Mouse (Mus musculus): ENCODE data around the gene Tcap.
A peak's percentile ranks its signal among the peaks of the same experiment; 100 is the strongest.

The Tcap gene

GRCm38 (mm10) chr11:98355732-98356299 is 27.8 kb upstream of the Tcap start:
- DNase-seq (ENCODE audit: low spot score): peak; percentile 78

GRCm38 (mm10) chr11:98356625-98357394 is 26.8 kb upstream of the Tcap start:
- no peak for DNase-seq (ENCODE audit: low spot score)

DNA sequence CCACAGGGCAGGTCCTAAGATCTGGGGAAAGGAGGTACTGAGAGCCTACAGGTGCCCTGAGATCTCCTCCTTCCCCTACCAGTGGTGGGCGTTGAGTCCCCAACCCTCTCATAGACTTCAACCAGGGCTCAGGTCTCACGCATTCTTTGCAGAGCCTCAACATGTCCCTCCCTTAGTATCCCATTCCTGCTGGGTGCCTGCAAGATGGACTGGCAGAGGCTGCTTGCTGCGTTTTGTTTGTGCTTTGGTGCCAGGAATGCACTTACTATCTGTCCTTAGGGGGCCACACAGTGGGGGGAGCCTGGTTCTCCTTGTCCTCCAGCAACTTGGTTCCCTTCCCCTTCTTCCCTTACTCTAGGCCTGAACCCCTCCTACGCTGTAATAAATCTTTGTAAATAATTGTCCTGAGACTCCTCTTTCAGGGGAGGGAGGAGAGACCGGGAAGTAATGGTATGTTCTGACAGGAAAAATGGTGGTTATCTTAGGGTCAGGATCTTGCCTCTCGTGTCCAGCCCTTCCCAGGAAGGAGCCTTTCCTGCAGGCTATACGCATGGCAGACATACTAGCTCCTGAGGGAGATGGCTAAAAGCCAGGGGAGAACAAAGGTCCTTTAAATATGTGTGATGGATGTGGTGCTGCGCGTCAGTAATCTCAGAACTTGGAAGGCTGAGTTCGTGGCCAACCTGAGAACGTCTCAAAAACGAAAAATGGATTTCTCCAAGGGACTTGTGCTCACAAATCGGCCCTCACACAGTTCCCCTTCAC is 26.0 kb upstream of the Tcap start:
- DNase-seq (ENCODE audit: low spot score): no peak

DNA sequence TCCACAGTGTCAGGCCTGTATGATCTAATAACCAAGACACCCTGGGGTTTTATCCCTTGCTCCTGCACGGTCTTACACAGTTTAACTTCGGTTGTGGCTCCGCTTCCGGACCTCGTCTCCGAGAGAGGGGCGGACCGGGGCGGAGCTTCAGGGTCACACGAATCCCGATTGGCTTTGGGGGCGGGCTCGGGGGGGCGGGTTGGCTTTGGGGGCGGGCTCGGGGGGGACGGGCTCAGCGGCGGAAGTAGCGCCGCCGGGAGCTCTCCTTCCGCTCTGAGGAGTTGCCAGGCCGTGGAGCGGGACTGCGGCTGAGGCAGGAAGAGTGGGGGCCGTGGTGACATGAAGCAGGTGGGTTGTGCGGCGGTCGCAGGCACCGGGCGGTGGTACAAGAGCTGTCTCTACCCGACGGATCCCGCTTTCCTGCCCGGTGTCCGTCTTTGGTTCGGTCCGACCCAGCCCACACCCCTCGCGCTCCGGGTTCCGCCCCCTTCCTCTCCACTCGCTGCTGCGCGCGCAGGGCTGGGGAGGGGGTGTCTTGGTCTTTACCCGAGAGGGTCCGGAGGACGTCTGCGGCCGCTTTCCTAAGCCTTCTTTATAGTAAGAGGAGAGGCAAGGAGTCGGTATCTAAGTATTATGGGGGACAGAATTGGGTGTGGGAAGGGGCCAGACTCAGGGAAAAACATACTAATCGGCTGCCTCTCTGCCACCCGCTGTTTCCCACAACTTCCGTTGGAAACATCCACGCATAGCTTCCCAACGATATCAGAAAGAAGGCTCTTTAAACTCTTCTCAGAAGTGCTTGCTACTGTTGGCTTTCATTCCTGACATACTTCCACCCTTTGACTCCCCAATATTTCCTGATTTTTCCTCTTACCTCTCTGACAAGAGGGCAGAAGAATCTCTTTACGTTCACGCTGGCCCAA is 25.2 kb upstream of the Tcap start, which contains the start of gene Stard3:
Gene Stard3, plus strand, starts transcription at position 208 of the 923 bp plus-strand sequence.
- DNase-seq (ENCODE audit: low spot score): peak; percentile 91

DNA sequence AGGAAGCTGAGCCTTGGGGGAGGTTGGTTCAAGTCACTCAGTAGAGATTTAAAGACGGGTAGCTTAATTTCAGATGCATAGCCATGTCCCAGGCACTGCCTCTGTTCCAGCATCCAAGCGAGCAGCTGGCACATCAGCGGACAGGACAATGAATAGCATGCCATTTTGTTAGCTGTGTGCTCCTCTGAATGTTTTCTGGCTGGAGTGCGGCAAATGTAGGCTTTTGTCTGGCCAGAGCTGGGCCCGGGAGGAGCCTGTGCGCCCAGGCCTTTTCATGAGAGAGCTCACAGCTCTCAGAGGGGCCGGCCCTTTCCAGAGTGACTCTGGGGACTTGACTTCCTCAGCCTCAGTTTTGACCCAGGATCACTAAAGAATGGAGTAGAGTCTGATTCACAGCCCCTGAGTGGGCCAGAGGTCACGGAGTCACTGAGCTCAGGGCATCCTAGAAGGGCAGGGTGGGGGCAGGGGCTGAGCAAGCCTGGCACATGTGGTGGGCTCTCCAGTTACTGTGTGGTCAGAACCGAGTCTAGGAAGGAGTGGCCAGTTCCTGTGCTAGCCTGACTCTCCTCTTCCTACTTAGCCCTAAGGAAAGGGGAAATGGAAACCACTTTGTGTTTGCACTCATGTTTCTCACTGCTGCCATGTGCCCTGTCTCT is 22.6 kb upstream of the Tcap start:
- DNase-seq (ENCODE audit: low spot score): no peak

DNA sequence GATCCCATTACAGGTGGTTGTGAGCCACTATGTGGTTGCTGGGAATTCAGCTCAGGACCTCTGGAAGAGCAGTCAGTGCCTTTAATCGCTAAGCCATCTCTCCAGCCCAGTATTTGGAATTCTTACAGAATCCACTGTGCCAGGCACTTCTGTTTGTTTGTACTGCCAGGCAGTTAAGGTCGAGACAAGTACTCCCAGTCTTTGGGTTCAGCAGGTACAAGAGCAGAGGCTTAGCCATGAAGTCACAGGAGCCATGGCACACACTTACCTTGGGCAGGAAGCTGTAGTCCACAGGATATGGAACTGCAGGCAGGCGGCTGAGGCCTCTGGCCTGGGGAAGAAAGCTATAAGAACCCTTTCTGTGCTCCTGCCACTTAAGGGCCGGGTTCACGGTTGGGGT is 19.8 kb upstream of the Tcap start:
- DNase-seq (ENCODE audit: low spot score): no peak

- DNase-seq (ENCODE audit: low spot score): no peak
Measured at GRCm38 (mm10) chr11:98364410-98364809, 19.2 kb upstream of the Tcap start.

GRCm38 (mm10) chr11:98366290-98366689 is 17.3 kb upstream of the Tcap start:
- no peak for DNase-seq (ENCODE audit: low spot score)

DNA sequence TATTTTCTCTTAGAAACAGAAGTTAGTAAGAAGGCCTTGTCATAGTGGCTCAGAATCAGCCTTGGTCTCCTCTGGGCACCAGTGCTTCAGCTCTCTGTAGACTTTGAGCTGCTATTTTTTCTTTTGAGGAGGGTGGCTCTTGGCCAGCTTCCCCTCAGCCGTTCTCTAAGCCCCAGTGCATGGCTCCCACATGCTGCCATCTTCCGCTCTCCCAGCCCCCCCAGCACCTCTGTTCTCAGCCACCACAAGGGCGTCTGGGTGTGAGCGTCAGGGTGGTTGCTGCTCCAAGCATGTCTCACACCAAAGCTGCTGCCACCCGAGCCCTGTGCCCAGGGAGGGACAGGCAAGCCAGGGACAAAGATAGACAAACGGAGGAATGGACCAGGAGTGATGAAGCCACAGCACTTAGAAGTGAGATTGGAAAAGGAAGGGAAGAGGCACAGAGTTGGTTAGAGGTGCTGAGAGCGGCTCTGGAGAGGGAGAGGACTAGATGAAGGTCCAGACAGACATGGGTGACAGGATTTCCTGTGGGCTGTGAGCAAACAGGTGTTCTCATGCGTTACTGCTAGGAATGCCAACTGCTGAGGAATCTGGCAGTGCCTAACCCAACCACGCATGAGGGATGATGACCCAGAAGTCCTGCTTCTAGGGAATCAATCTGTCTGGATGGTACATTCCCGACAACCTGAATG is 16.3 kb upstream of the Tcap start:
- no peak for DNase-seq (ENCODE audit: low spot score)

- DNase-seq (ENCODE audit: low spot score): no peak
Measured at GRCm38 (mm10) chr11:98367863-98368186, 15.8 kb upstream of the Tcap start.

- DNase-seq (ENCODE audit: low spot score): no peak
Measured at GRCm38 (mm10) chr11:98369337-98369736, 14.3 kb upstream of the Tcap start.

DNA sequence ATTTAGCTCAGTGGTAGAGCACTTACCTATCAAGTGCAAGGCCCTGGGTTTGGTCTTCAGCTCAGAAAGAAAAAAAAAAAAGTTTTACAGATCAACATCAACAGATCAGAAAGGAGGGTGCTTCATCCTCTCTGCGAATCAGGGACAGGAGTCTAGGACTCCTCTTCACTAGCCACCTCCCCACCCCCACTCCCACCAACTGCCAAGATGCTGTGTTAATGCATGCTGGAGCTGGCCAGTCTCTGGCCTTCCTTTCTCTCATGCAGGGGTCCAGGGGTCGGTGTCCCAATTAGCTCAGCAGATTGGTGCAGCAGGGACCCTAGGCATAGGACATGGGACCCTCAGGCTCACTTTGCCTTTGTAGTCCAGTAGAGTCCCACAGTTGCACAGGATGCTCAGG is 13.0 kb upstream of the Tcap start:
- DNase-seq (ENCODE audit: low spot score): no peak

DNA sequence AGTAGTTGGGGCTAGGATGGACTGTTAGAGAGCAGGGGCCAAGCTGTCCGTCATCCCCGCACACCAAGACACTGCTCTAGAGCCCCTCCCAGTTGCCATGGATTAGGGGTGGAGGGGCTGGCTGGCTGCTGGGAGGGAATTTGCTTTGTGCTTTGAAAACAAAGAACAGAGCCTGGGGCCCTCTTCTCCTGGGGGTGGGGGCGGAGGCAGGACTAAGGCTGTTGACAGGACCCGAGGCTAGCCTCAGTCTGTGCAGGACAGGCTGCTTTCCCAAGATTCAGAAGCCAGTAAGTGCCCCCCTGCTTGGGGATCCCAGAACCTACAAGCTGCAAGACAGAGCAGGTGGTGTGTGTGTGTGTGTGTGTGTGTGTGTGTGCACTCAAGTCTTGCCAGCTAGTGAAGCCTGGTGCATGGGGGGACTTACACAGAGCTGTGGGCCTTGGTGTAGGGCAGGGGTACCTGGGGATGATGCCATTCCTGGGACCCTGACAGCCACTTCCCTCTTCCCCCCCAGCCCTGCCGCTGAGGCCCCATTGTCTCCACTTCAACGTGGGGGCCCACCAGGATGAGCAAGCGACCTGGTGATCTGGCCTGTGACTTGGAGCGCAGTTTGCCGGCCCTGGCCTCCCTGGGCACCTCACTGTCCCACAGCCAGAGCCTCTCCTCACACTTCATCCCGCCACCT is 11.9 kb upstream of the Tcap start:
- DNase-seq (ENCODE audit: low spot score): no peak

- DNase-seq (ENCODE audit: low spot score): peak; percentile 67
Measured at GRCm38 (mm10) chr11:98372406-98372805, 11.2 kb upstream of the Tcap start.

DNA sequence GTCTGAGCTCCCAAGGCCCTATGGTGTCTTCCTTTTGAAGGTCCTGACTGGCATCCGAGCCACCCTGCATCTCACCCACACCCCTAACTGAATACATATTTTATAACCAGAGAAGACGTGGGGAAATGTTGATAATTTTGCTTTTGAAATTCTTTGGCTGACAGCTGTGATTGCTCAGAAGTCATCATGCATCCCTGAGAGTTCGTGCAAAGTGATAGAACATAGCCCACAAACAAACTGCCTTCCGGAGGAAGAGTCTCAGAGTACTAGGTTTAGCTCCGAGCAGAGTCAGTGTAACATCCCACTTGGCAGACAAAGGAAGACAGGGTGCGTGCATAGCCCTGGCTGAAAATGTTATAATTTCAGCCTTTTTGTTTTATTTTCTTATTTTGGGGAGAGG is 10.4 kb upstream of the Tcap start:
- no peak for DNase-seq (ENCODE audit: low spot score)

DNA sequence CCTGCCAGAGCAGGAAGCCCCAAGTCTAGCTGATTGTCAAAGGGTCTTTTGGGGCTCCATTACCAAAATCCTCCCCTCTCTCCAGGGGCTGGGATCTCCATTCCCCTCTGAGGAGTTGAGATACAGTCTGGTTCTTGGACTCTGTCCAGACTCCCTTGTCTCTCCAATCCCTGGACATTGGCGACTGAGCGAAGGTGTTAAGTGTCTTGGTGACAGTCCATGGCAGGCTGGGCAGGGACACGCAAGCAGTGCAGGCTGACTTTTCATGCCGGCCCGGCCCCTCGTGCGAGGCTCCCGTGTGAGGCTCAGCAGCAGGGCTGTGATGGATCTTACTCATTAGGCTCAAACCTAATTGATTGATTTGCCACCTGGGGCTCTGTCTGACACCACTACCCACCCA is 9.3 kb upstream of the Tcap start:
- no peak for DNase-seq (ENCODE audit: low spot score)

- no peak for DNase-seq (ENCODE audit: low spot score)
Measured at GRCm38 (mm10) chr11:98376756-98377155, 6.9 kb upstream of the Tcap start.

GRCm38 (mm10) chr11:98377787-98378186 is 5.8 kb upstream of the Tcap start:
- no peak for DNase-seq (ENCODE audit: low spot score)

DNA sequence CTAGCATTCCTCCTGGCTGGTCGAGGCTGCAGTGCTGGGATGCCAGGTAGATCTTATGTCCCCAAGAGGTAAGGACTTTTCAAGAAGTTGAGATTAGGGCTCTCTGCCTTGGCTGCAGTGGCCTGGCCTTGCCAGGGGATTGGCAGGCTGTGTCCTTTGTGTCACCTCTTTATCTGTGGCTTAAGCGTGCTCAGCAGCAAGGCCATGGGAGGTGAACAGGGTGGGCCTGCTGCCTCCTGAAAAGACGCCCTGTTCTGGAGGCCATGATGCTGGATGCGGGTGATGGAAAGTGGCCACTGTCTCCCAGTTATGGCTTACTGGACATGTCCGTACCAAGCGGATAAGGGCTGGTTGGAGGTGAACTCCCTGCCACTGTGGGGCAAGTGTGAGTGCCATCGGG is 4.2 kb upstream of the Tcap start:
- DNase-seq (ENCODE audit: low spot score): no peak

DNA sequence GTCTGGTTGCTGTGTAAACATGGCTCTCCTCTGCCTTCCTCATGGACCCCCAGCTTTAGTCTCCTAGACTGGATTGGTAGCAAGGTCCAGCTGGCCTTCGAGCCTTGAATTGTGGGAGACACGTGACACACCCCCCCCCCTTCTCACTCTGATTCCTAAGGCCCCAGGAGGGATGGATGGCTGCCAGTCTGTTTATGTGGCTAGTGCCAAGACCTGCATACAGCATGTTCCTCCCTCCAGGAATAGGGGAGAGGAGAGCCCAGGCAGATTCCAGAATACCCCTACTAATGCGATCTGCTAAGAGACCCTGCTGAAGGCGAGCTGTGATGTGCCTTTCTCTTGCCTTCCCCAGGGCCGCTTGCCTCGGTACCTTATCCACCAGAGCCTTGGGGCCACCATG is 3.5 kb upstream of the Tcap start:
- no peak for DNase-seq (ENCODE audit: low spot score)

Data from c-Kit-positive CD71-positive TER-119-positive erythroid progenitor cells, embryonic 14.5 days (primary cell).